Mouse (Mus musculus) stomach, postnatal 0 days (tissue): ENCODE measurements at regions not wholly inside any gene's neighbourhood (a gene's known extent, or its start where the extent isn't known, plus 50 kb on each side); places are given as distances from the start of the nearest gene placed in this dataset.

Source experiments
- CTCF ChIP-seq: IDR thresholded peaks from 2 replicates; pipeline ENCODE4 v1.5.1; 2016; ENCODE audit warnings: antibody characterized with exemption, low read depth, mild to moderate bottlenecking, moderate library complexity
- EP300 ChIP-seq: optimal IDR thresholded peaks from 2 replicates; pipeline ENCODE3; 2016; ENCODE audit warnings: antibody characterized with exemption

DNA sequence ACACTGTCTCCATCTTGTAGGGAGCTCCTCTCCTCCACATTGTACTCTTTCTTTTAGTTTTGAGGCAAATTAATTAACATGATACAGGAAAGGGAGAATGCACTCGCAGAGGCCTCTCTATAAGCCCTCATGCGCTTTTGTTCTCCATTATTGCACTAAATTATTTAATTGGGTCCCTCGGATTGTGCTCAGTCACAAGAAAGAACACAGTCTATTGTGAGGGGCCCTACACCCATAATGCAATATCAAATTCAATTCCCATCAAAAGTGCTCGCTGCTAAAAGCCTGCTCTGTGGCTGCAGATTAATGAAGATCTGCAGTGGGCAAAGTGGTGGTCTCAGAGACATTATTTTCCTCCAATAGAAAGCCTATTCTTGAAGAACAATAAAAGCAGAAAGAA lies 99.8 kb downstream of the Gm9376 start:
- no peak for TF ChIP-seq CTCF
- no peak for TF ChIP-seq EP300
